Mouse (Mus musculus) embryo, embryonic 11.5 days (tissue): ENCODE data around the gene Cd300ld5.
"Not testable (repeated sequence)": the region's sequence is repeated elsewhere in the genome, so short reads cannot be mapped to it uniquely, and the experiment has no call there.

Experiments used
- DNase-seq: peaks from one replicate; pipeline ENCODE4 v3.0.0-alpha.2; 2012; ENCODE audit warnings: low read depth, low spot score

Cd300ld5 gene

GRCm38 (mm10) chr11:115037669-115038068 lies at the start of gene Cd300ld5:
Gene Cd300ld5, minus strand, starts transcription at chr11:115037769.
- DNase-seq = not testable (repeated sequence)

GRCm38 (mm10) chr11:115086213-115086612 lies 48.6 kb upstream of the Cd300ld5 start:
- DNase-seq = no peak

- no peak for DNase-seq
Measured at GRCm38 (mm10) chr11:115085064-115085463, 47.5 kb upstream of the Cd300ld5 start.

- no peak for DNase-seq
Measured at GRCm38 (mm10) chr11:115084595-115084994, 47.0 kb upstream of the Cd300ld5 start.

GRCm38 (mm10) chr11:115083376-115084139 lies 46.0 kb upstream of the Cd300ld5 start:
- DNase-seq = peak; percentile 76

- no peak for DNase-seq
Measured at GRCm38 (mm10) chr11:115082196-115082595, 44.6 kb upstream of the Cd300ld5 start.

- DNase-seq = no peak
Measured at GRCm38 (mm10) chr11:115081373-115081772, 43.8 kb upstream of the Cd300ld5 start.

- peak; percentile 61 for DNase-seq
Measured at GRCm38 (mm10) chr11:115080886-115081285, 43.3 kb upstream of the Cd300ld5 start.

- DNase-seq = no peak
Measured at GRCm38 (mm10) chr11:115078680-115079079, 41.1 kb upstream of the Cd300ld5 start.

- DNase-seq = no peak
Measured at GRCm38 (mm10) chr11:115077436-115077835, 39.9 kb upstream of the Cd300ld5 start.

GRCm38 (mm10) chr11:115075859-115076258 lies 38.3 kb upstream of the Cd300ld5 start:
- no peak for DNase-seq

- no peak for DNase-seq
Measured at GRCm38 (mm10) chr11:115075407-115075806, 37.8 kb upstream of the Cd300ld5 start.

- no peak for DNase-seq
Measured at GRCm38 (mm10) chr11:115073002-115073401, 35.4 kb upstream of the Cd300ld5 start.

- DNase-seq = peak; percentile 24
Measured at GRCm38 (mm10) chr11:115071631-115072294, 34.2 kb upstream of the Cd300ld5 start.

GRCm38 (mm10) chr11:115071015-115071551 lies 33.5 kb upstream of the Cd300ld5 start:
- DNase-seq = peak; percentile 17

GRCm38 (mm10) chr11:115066768-115067167 lies 29.2 kb upstream of the Cd300ld5 start:
- DNase-seq = no peak

GRCm38 (mm10) chr11:115062077-115062476 lies 24.5 kb upstream of the Cd300ld5 start, which contains the start of gene Cd300e:
Gene Cd300e, minus strand, starts transcription at chr11:115062177.
- no peak for DNase-seq

GRCm38 (mm10) chr11:115059797-115060196 lies 22.2 kb upstream of the Cd300ld5 start:
- DNase-seq = no peak

- no peak for DNase-seq
Measured at GRCm38 (mm10) chr11:115058701-115059100, 21.1 kb upstream of the Cd300ld5 start.

- DNase-seq = no peak
Measured at GRCm38 (mm10) chr11:115054537-115054936, 17.0 kb upstream of the Cd300ld5 start.

- no peak for DNase-seq
Measured at GRCm38 (mm10) chr11:115052991-115053390, 15.4 kb upstream of the Cd300ld5 start.

- peak; percentile 65 for DNase-seq
Measured at GRCm38 (mm10) chr11:115052206-115052605, 14.6 kb upstream of the Cd300ld5 start.
